Mouse (Mus musculus) kidney, postnatal 36 days (tissue): ENCODE measurements around the gene Vmn1r201.

Source experiments
- DNase-seq, 2 experiments: peaks; one replicate each; pipeline ENCODE4 v3.0.0; 2021 to 2022; ENCODE audit warnings: mixed read lengths in 2 of 2

Gene Vmn1r201

GRCm38 (mm10) chr13:22471623-22472022, at the start of gene Vmn1r201:
Gene Vmn1r201, plus strand, starts transcription at chr13:22471923.
- DNase-seq, result no peak

- no peak for DNase-seq
These were observed 16.6 kb upstream of the Vmn1r201 start for GRCm38 (mm10) chr13:22455145-22455544.

GRCm38 (mm10) chr13:22502431-22502830, 30.7 kb downstream of the Vmn1r201 start:
- no peak for DNase-seq

GRCm38 (mm10) chr13:22505281-22505680, 33.6 kb downstream of the Vmn1r201 start, which contains the start of gene Vmn1r202:
Gene Vmn1r202, minus strand, starts transcription at chr13:22505381.
- no peak for DNase-seq

GRCm38 (mm10) chr13:22517814-22518213, 46.1 kb downstream of the Vmn1r201 start, which contains the start of gene Vmn1r203:
Gene Vmn1r203, plus strand, starts transcription at chr13:22518114.
- DNase-seq, result no peak
